Mouse (Mus musculus) cerebellum, adult 2 months (tissue): Measurements from ENCODE around the gene Rapgef1. TPM values are rescaled to one million over a fixed set of nuclear protein-coding genes. Genes with fewer than 3 reads are reported as not detected.

Source experiments
- DNase-seq, 2 experiments: peaks; one replicate each; pipeline ENCODE4 v3.0.0; 2021
- H3K27ac ChIP-seq: fragments of 200-500 bp; 2 replicates; pipeline ENCODE4 v1.5.1; 2012; ENCODE audit warnings: low read length, control low read depth, inconsistent platforms; ENCODE audit not compliant: insufficient read depth
- H3K27me3 ChIP-seq: fragments of 200-500 bp; 2 replicates; pipeline ENCODE4 v1.6.1; 2012; ENCODE audit warnings: inconsistent platforms, mild to moderate bottlenecking, low read length, moderate library complexity; ENCODE audit not compliant: control insufficient read depth, insufficient read depth
- H3K4me1 ChIP-seq: fragments of 200-500 bp; 2 replicates; pipeline ENCODE4 v1.6.1; 2011; ENCODE audit warnings: low read length; ENCODE audit not compliant: control insufficient read depth, insufficient read depth
- H3K4me3 ChIP-seq: fragments of 200-500 bp; replicated peaks from 2 replicates; pipeline ENCODE3; 2011; ENCODE audit warnings: mild to moderate bottlenecking, low read depth, low read length, control low read depth; ENCODE audit not compliant: insufficient read depth
- CTCF ChIP-seq: fragments of 200-500 bp; IDR thresholded peaks from 2 replicates; pipeline ENCODE4 v1.5.1; 2011; ENCODE audit warnings: low read depth, mild to moderate bottlenecking, control low read depth, low read length, moderate library complexity, borderline replicate concordance; ENCODE audit not compliant: insufficient read depth
- POLR2A ChIP-seq: fragments of 200-500 bp; IDR thresholded peaks from 2 replicates; pipeline ENCODE4 v1.6.1; 2011; ENCODE audit warnings: low read length, control low read depth, borderline replicate concordance; ENCODE audit not compliant: insufficient read depth
- WGBS: fragments of 180-500 bp; shearing (Covaris S2); methylation state at CpG from one replicate; pipeline ENCODE4 v1.1.7; 2018; 5-methylcytosine and 5-hydroxymethylcytosine counted together
- polyA plus RNA-seq: library from polyadenylated mRNA; depleted of rRNA; stranded (reverse); fragments of >200 nt; gene quantifications from 2 replicates; pipeline ENCODE4 v1.2.3, GENCODE M21; 2012

Gene Rapgef1
- polyA plus RNA-seq, 1 experiment: 72.6 TPM

DNA sequence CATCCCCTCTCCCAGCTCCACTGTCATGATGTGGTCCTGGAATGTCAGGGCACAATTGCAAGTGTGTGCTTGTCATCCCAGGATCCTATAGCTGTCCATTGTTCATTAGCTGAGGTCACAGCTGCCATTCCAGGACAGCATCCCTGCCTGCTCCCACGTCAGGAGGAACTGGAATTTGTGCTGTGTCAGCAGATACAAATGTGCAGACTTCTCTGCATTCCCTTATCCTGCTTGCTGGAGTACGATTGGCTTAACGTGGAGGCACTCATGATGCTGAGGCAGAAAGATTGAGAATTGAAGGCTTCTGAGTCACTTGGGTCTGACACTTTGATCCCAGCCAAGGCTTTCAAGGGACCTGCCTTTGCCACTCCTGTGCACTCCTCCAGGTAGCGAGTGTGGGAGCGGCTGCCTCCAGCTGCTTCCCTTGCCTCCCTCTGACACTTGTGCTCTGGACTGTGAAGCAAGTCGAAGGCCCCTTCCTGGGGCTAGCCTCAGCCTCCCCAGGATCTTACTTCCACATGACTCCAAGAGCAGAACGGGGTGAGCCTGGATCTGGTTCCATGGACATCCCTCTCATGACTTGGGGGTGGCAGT lies 76.8 kb downstream of the Rapgef1 start:
- peaks cover 13% of the 10 kb centered on the region for H3K4me1 ChIP-seq
- no peak overlapping the region for H3K27ac ChIP-seq
- no peak overlapping the region for H3K4me3 ChIP-seq
- no peak for TF ChIP-seq POLR2A
- TF ChIP-seq CTCF: no peak
- H3K27me3 ChIP-seq: no peaks in the 10 kb centered on the region
- 87% methylated on average over 7 of the region's 7 CpGs for WGBS
- DNase-seq: no peak

GRCm38 (mm10) chr2:29698421-29699290 lies 79.1 kb downstream of the Rapgef1 start:
- TF ChIP-seq POLR2A (no peak), CTCF (no peak)
- Histone ChIP-seq H3K4me1 (peaks cover 15% of the 10 kb centered on the region), H3K4me3 (no peak overlapping the region), H3K27ac (no peak overlapping the region), H3K27me3 (no peaks in the 10 kb centered on the region)
- 72% methylated on average over 6 of the region's 6 CpGs for WGBS
- no peak for DNase-seq

DNA sequence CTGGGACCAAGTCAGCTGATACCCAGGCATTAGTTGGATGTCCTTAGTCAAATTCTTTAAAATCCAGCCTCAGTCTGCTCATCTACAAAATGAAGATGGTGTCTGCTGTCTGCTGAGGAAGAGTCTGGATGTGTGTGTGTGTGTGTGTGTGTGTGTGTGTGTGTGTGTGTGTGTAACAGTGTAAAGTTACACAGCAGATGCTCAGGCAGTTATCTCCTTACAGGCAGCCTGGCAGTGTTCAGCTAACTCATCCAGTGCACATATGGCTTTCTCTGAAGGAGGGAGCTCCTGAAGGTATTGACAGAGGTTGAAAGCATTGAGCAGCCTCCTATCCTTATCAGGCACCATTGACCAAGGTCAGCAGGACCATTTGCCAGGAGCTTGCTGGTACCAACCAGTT lies 81.4 kb downstream of the Rapgef1 start:
- Histone ChIP-seq H3K27me3 (no peaks in the 10 kb centered on the region), H3K27ac (0 out of 2 replicates have a peak overlapping the region, but pooled peaks have one; percentile 17), H3K4me3 (no peak overlapping the region), H3K4me1 (peaks cover 37% of the 10 kb centered on the region)
- DNase-seq: no peak
- TF ChIP-seq POLR2A: no peak
- no peak for TF ChIP-seq CTCF

GRCm38 (mm10) chr2:29701393-29701792 lies 81.9 kb downstream of the Rapgef1 start:
- WGBS: 25% methylated on average over 6 of the region's 6 CpGs
- Histone ChIP-seq H3K4me3 (no peak overlapping the region), H3K27me3 (no peaks in the 10 kb centered on the region), H3K27ac (no peak overlapping the region), H3K4me1 (peaks cover 42% of the 10 kb centered on the region)
- no peak for TF ChIP-seq CTCF
- no peak for TF ChIP-seq POLR2A
- peak in 1 of 2 experiments; percentile 32 for DNase-seq

GRCm38 (mm10) chr2:29702189-29702588 lies 82.7 kb downstream of the Rapgef1 start:
- TF ChIP-seq CTCF: no peak
- no peak for TF ChIP-seq POLR2A

DNA sequence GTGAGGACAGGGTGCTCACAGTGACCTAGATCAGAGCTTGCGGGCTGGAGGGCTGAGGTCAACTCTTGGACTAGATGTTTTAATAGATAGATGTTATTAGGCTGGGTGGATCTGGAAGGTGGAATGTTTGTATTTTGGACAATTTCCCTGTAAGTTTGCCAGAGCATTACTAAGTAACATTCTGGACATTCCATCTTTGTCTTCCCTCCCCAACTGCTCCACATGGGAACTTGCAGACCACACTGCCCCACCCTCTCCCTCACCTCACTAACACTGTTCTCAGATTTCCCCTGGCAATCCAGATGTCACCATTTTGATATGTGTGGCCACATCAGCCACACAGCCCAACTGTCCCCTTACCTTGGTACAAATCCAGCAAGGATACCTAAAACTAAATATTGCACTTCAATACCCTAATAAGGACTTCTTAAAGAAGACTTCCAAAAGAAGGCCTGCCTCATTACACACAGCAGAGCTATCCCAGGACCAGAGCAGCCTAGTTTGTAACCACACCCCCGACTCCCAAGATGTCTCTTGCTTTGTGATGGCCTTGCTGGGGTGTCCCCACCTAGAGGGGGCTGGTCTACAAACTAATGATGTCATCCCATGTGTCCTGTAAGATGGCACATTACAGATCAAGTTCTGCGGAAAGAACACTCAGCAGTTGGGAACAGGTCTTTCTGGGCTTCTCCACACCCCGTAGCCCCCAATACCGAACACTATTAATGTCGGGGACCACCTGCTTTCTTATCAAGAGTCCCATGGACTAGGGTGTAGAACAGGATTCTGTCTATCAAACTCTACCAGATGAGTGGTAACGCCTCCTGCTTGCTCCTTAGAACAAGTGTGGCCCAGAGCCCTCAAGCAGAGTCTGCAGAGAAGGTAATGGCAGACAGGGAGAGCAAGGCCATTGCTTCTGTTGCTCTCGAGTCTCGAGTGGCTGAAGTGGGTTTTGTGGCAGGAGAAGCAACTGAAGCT lies 83.9 kb downstream of the Rapgef1 start:
- DNase-seq: no peak
- H3K4me1 ChIP-seq: peaks cover 60% of the 10 kb centered on the region
- WGBS: 91% methylated on average over 9 of the region's 9 CpGs
- H3K27me3 ChIP-seq: no peaks in the 10 kb centered on the region
- H3K4me3 ChIP-seq: no peak overlapping the region
- TF ChIP-seq POLR2A (no peak), CTCF (no peak)
- H3K27ac ChIP-seq: no peak overlapping the region

More at GRCm38 (mm10) chr2:29702189-29702588, 82.7 kb downstream of the Rapgef1 start:
- no peak overlapping the region for H3K4me3 ChIP-seq
- H3K27me3 ChIP-seq: no peaks in the 10 kb centered on the region
- 92% methylated on average over 8 of the region's 8 CpGs for WGBS
- H3K27ac ChIP-seq: no peak overlapping the region
- no peak for DNase-seq
- peaks cover 50% of the 10 kb centered on the region for H3K4me1 ChIP-seq

DNA sequence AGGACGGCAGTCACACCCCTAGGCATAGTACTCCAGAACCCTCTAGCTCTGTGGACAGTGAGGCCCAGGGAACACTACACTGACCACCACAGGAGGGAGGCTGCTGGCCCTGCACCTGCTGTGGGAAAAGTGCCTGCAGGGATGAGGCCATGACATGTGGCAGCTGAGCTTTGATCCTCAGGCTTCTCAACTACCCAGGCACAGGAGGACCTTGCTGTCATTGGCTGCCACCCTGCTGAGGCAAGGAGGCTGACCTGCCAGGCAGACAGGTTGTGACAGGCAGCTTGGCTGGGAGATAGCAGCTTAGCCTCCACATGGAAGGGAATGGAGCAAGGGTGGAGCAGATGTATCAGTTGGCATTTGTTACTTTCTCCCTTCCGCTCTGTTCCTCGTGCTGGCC lies 86.0 kb downstream of the Rapgef1 start:
- no peak; the same call in 1 of the 2 replicates for TF ChIP-seq CTCF
- TF ChIP-seq POLR2A: no peak
- Histone ChIP-seq H3K27me3 (no peaks in the 10 kb centered on the region), H3K4me1 (peaks cover 55% of the 10 kb centered on the region), H3K27ac (peak overlapping the region; percentile 85), H3K4me3 (no peak overlapping the region)
- DNase-seq: peak; percentile 90 to 97
- 12% methylated on average over 3 of the region's 3 CpGs for WGBS
